Mouse (Mus musculus) stomach, embryonic 14.5 days (tissue): ENCODE data around the gene Pard3. TPM values are rescaled to one million over a fixed set of nuclear protein-coding genes. Genes with fewer than 3 reads are reported as not detected.

Experiments
- ATAC-seq: fragments of 200-750 bp; cut with Nextera tagmentation; 2 replicates; pipeline ENCODE4 v1.8.0; 2017; ENCODE audit warnings: low read depth, moderate TSS enrichment; ENCODE audit not compliant: insufficient number of reproducible peaks, insufficient read depth, low FRiP score
- H3K27ac ChIP-seq: fragments of 300-500 bp; sonication (generic); 2 replicates; pipeline ENCODE4 v1.5.1; 2014; ENCODE audit warnings: mild to moderate bottlenecking, low read length, moderate library complexity, mixed read lengths
- H3K27me3 ChIP-seq: fragments of 300-500 bp; sonication (generic); 2 replicates; pipeline ENCODE4 v1.6.1; 2014; ENCODE audit warnings: low read length, control low read depth, mixed read lengths; ENCODE audit not compliant: control insufficient read depth, insufficient read depth
- H3K36me3 ChIP-seq: fragments of 300-500 bp; sonication (generic); 2 replicates; pipeline ENCODE4 v1.6.1; 2014; ENCODE audit warnings: mild to moderate bottlenecking, control low read depth, low read length, moderate library complexity, mixed read lengths; ENCODE audit not compliant: control insufficient read depth, insufficient read depth
- H3K4me1 ChIP-seq: fragments of 300-500 bp; sonication (generic); 2 replicates; pipeline ENCODE4 v1.6.1; 2014; ENCODE audit warnings: low read length, control low read depth, mixed read lengths; ENCODE audit not compliant: control insufficient read depth, insufficient read depth
- H3K4me2 ChIP-seq: fragments of 300-500 bp; sonication (generic); replicated peaks from 2 replicates; pipeline ENCODE4 v1.6.1; 2014; ENCODE audit warnings: low read depth, low read length, control low read depth
- H3K4me3 ChIP-seq: fragments of 300-500 bp; sonication (generic); 2 replicates; pipeline ENCODE4 v1.5.1; 2014; ENCODE audit warnings: low read depth, low read length, control low read depth
- H3K9ac ChIP-seq: fragments of 300-500 bp; sonication (generic); replicated peaks from 2 replicates; pipeline ENCODE4 v1.6.1; 2014; ENCODE audit warnings: low read depth, mild to moderate bottlenecking, control low read depth, low read length, moderate library complexity, mixed read lengths
- H3K9me3 ChIP-seq: fragments of 300-500 bp; sonication (generic); 2 replicates; pipeline ENCODE4 v1.6.1; 2016; ENCODE audit warnings: low read depth, low read length, control low read depth; ENCODE audit not compliant: control insufficient read depth
- WGBS: fragments of 180-500 bp; shearing (Covaris S2); extraction: QIAGEN DNeasy Blood & Tissue Kit; methylation state at CpG from one replicate; pipeline ENCODE4 v1.1.7; 2014; 5-methylcytosine and 5-hydroxymethylcytosine counted together
- polyA plus RNA-seq: library from polyadenylated mRNA; unstranded; fragments of >200 nt; fragmentation: Nextera tagmentation; extraction: Ambion mirVana; gene quantifications from 2 replicates; pipeline ENCODE4 v1.2.1, GENCODE M21; 2014

The Pard3 gene
- polyA plus RNA-seq, 1 experiment from 2014 or later: 37.9 TPM

DNA sequence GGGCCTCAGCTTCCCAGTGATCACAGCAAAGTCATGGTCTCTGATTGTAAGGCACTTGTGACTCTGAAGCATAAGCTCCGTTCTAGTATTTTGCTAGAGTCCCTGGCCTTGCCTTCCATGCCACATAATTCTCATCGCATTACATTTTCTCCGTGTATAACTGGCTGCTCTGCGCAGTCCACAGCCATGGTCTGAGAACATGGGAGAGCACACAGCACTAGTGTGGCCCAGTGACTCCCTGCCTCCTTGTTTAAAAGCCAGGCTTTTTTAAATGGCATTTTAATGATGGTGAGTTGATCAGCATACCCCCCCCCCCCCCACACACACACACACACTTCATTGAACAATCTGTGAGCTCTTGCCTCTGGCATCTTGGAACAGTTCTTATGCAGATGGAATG, 508.8 kb downstream of the Pard3 start:
- WGBS: 94% methylated on average over 4 of the region's 4 CpGs
- no peak overlapping the region for H3K9ac ChIP-seq
- no peaks in the 10 kb centered on the region for H3K9me3 ChIP-seq
- H3K4me3 ChIP-seq: no peak overlapping the region
- H3K36me3 ChIP-seq: no peaks in the 10 kb centered on the region
- no peaks in the 10 kb centered on the region for H3K27me3 ChIP-seq
- H3K27ac ChIP-seq: no peak overlapping the region
- H3K4me1 ChIP-seq: no peaks in the 10 kb centered on the region
- no peak for ATAC-seq
- H3K4me2 ChIP-seq: no peak overlapping the region

DNA sequence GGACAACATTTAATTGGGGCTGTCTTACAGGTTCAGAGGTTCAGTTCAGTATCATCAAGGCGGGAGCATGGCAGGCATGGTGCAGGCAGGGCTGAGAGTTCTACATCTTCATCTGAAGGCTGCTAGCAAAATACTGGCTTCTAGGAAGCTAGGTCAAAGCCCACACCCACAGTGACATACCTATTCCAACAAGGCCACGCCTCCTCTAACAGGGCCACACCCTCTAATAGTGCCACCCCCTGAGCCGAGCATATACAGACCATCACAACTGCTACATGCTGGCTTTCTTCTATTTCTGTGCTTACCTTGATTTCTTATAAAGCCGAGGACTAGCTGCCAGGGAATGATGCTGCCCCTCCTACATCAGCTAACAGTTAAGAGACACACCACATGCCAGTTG, 513.0 kb downstream of the Pard3 start:
- no peak for ATAC-seq
- Histone ChIP-seq H3K4me3 (no peak overlapping the region), H3K9ac (no peak overlapping the region), H3K4me2 (no peak overlapping the region), H3K27ac (no peak overlapping the region), H3K9me3 (no peaks in the 10 kb centered on the region), H3K4me1 (no peaks in the 10 kb centered on the region), H3K27me3 (no peaks in the 10 kb centered on the region), H3K36me3 (no peaks in the 10 kb centered on the region)
- 90% methylated on average over 4 of the region's 4 CpGs for WGBS

DNA sequence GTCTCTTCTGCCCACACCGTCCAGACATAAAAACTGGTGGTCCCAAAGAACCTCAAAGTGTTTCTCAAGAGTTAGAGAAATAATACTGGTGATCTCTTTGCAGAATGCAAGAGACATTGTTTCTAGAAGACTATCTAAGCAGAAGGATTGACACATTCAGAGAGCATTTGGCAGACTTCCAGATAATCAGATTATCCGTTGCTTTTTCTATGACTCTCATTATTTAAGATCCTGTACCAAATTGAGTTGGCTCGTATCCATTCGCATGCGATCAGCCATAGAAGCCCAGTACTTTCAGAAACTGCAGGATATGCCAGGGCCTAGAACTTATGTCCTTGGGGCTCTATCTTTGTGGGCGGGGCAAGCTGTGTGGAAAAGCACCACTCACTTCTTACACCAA, 514.0 kb downstream of the Pard3 start:
- Histone ChIP-seq H3K4me3 (no peak overlapping the region), H3K36me3 (no peaks in the 10 kb centered on the region)

DNA sequence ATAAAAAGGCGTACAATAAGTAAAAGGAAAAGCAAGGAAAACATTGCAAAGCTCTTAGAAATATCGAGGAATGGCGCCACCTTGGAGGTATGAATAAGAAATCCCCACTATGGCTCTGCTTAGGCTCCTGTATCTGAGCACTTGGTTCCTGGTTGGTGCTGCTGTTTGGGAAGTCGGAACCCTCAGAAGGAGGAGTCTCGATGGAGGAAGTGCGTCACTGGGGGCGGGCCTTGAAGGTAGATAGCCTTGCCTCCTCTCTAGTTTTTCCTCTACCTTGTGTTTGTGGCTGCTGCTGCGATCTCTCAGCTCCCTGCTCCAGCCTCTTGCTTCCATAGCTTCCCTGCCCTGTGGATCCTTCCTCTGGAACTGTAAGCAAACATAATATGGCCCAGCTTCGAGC, 515.7 kb downstream of the Pard3 start:
- no peaks in the 10 kb centered on the region for H3K27me3 ChIP-seq
- no peak overlapping the region for H3K9ac ChIP-seq
- H3K4me1 ChIP-seq: no peaks in the 10 kb centered on the region
- 88% methylated on average over 9 of the region's 9 CpGs for WGBS
- no peaks in the 10 kb centered on the region for H3K36me3 ChIP-seq
- no peak for ATAC-seq
- H3K4me2 ChIP-seq: no peak overlapping the region
- H3K9me3 ChIP-seq: no peaks in the 10 kb centered on the region
- H3K4me3 ChIP-seq: no peak overlapping the region
- no peak overlapping the region for H3K27ac ChIP-seq

More for the DNA sequence above, 514.0 kb downstream of the Pard3 start:
- H3K9me3 ChIP-seq: no peaks in the 10 kb centered on the region
- H3K27ac ChIP-seq: no peak overlapping the region
- H3K4me2 ChIP-seq: no peak overlapping the region
- ATAC-seq: no peak
- H3K4me1 ChIP-seq: no peaks in the 10 kb centered on the region
- 85% methylated on average over 6 of the region's 6 CpGs for WGBS
- H3K27me3 ChIP-seq: no peaks in the 10 kb centered on the region
- no peak overlapping the region for H3K9ac ChIP-seq

DNA sequence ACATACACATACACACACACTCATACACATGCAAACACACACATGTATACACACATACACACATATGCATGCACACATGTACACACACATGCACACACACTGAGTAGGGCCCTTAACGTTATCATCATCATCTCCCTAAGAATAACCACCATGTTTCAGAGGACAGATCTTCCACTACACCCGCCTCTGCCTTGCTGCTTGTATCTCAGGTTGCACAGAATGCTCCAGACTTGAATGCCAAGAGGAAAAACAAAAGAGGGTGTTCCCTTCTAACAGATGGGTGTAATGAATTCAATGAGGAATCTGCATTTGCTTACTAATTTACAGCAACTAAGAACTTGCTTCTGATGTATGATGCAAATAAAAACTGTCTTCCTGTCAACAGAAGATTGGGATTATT, 519.7 kb downstream of the Pard3 start:
- Histone ChIP-seq H3K4me2 (no peak overlapping the region), H3K9ac (no peak overlapping the region), H3K27me3 (no peaks in the 10 kb centered on the region), H3K27ac (no peak overlapping the region), H3K4me1 (no peaks in the 10 kb centered on the region), H3K36me3 (no peaks in the 10 kb centered on the region), H3K9me3 (no peaks in the 10 kb centered on the region), H3K4me3 (no peak overlapping the region)
- 85% methylated on average over 2 of the region's 2 CpGs for WGBS
- no peak for ATAC-seq

DNA sequence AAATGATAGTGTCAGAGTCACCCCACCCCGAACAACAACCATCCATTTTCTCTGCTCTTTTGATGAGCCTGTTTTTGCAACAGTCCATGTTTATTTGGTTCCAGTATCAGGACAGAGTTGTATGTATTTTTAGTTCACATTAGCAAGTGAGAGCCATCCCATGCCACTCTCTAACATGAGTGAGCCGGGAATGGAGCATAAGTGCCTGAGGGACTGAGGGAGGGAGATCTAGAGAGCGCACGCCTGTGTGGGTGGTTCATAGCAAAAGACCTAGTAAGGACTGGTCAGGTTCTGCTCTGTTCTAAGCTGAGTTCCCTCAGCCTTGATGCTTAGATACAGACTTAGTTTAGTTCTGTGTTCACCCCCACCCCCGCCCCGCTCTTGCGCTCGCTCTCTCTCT, 521.9 kb downstream of the Pard3 start:
- no peak for ATAC-seq
- H3K36me3 ChIP-seq: no peaks in the 10 kb centered on the region
- 91% methylated on average over 8 of the region's 8 CpGs for WGBS

DNA sequence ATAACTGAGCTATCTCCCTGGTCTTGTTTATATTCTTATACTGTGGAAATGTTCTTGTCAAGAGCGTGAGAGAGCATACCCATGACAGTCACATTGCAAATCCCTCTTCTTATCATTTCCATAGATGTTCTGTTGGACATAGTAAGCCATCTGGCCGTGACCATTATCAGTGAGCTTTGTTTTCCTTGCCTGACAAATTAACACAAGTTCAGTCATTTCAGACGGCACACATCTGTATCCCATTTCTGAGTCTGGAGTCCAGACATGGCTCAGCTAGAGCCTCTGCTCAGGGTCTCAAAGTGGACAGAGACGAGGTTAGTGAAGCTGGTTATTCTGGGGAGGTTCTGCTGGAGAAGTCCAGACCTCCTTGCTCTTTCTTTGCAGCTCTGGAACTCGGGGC, 523.0 kb downstream of the Pard3 start:
- H3K4me2 ChIP-seq: no peak overlapping the region
- no peaks in the 10 kb centered on the region for H3K9me3 ChIP-seq
- H3K36me3 ChIP-seq: no peaks in the 10 kb centered on the region
- no peaks in the 10 kb centered on the region for H3K4me1 ChIP-seq
- H3K27me3 ChIP-seq: no peaks in the 10 kb centered on the region
- ATAC-seq: no peak
- no peak overlapping the region for H3K27ac ChIP-seq
- WGBS: 54% methylated on average over 5 of the region's 5 CpGs
- no peak overlapping the region for H3K9ac ChIP-seq
- no peak overlapping the region for H3K4me3 ChIP-seq

More for the DNA sequence above, 521.9 kb downstream of the Pard3 start:
- Histone ChIP-seq H3K4me2 (no peak overlapping the region), H3K4me1 (no peaks in the 10 kb centered on the region), H3K27ac (no peak overlapping the region), H3K9ac (no peak overlapping the region), H3K27me3 (no peaks in the 10 kb centered on the region), H3K4me3 (no peak overlapping the region), H3K9me3 (no peaks in the 10 kb centered on the region)

DNA sequence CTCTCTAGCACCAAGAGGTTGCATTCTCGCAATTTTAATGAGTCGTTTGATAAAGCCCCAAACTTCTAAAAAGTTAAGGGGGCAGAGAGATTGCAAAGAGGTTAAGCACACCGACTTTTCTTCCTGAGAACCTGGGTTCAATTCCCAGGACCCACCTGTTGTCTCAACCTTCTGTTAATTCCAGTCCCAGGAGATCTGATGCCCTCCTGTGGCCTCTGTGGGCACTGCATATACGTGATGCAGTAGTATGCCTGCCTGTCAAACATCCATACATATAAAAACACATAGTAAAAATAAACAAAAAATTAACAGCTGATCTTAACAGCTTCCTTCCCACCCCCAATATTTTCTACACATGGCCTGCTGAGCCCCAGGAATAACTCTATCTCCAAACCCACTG, 524.6 kb downstream of the Pard3 start:
- Histone ChIP-seq H3K27ac (no peak overlapping the region), H3K9ac (no peak overlapping the region), H3K27me3 (no peaks in the 10 kb centered on the region), H3K9me3 (no peaks in the 10 kb centered on the region), H3K4me1 (0 out of 2 replicates have a peak, but pooled peaks cover 3% of the 10 kb centered on the region), H3K4me2 (no peak overlapping the region), H3K36me3 (no peaks in the 10 kb centered on the region), H3K4me3 (no peak overlapping the region)
- ATAC-seq: no peak
- WGBS: 78% methylated on average over 4 of the region's 4 CpGs

DNA sequence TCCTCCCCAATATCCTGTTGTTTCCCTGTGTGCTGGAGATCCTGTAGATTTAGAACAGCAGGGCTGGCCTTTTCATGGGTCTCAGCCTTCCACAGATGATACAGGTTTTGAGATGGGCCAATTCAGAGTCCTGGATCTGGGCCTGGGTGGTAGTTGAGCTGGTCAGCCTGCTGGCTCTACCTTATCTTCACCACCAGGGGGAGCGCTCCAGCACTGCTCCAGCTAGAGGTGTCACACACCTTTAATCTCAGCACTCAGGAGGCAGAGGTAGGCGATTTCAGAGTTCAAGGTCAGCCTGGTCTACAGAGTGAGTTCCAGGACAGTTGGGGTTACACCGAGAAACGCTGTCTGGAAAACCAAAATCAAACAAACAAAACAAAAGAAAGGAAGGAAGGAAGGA, 525.6 kb downstream of the Pard3 start:
- Histone ChIP-seq H3K9me3 (no peaks in the 10 kb centered on the region), H3K36me3 (no peaks in the 10 kb centered on the region), H3K4me3 (no peak overlapping the region), H3K27me3 (no peaks in the 10 kb centered on the region), H3K9ac (no peak overlapping the region), H3K4me2 (no peak overlapping the region), H3K4me1 (0 out of 2 replicates have a peak, but pooled peaks cover 3% of the 10 kb centered on the region), H3K27ac (no peak overlapping the region)
- 57% methylated on average over 4 of the region's 4 CpGs for WGBS
- ATAC-seq: 0 out of 2 replicates have a peak, but pooled peaks have one; percentile 37
